Mouse (Mus musculus): ENCODE measurements around the gene Pkd2l1. TPM values are rescaled to one million over a fixed set of nuclear protein-coding genes. Genes with fewer than 3 reads are reported as not detected.

Pkd2l1 gene
- not detected in 2 replicates for polyA plus RNA-seq (2015; fragmentation: Nextera tagmentation; extraction: Ambion mirVana)

DNA sequence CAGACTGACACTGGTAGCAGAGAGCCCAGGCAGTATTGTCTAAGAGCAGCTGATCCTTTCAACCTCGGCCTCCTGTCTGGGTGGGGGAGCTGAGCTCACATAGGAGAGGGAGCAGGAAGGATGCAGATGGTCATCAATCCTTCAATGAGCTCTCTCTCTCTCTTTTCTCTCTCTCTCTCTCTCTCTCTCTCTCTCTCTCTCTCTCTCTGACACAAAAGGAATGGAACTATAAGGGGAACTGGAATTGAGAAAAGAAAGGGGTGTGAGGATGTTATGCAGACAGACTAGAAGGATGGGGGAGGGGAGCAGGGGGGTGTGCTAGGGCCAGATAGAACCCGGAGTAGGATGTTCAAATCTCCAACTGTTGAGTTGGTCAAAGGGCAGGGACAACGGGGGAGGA, at the start of gene Pkd2l1:
Gene Pkd2l1, minus strand, starts transcription at position 101 of the 400 bp plus-strand sequence.
- 52% methylated on average over 3 of the region's 3 CpGs for WGBS
- no peaks in the 10 kb centered on the region for H3K36me3 ChIP-seq
- no peak within 1 kb of the TSS for H3K27ac ChIP-seq
- no peaks in the 10 kb centered on the region for H3K4me1 ChIP-seq
- no peak within 1 kb of the TSS for H3K9ac ChIP-seq
- H3K4me3 ChIP-seq, result no peak within 1 kb of the TSS
- H3K27me3 ChIP-seq, result no peaks in the 10 kb centered on the region
- no peak for ATAC-seq (ENCODE audit: insufficient number of reproducible peaks, insufficient read depth, low FRiP score, low TSS enrichment, low read depth)
- H3K4me2 ChIP-seq, result no peak within 1 kb of the TSS
- H3K9me3 ChIP-seq, result no peaks in the 10 kb centered on the region

DNA sequence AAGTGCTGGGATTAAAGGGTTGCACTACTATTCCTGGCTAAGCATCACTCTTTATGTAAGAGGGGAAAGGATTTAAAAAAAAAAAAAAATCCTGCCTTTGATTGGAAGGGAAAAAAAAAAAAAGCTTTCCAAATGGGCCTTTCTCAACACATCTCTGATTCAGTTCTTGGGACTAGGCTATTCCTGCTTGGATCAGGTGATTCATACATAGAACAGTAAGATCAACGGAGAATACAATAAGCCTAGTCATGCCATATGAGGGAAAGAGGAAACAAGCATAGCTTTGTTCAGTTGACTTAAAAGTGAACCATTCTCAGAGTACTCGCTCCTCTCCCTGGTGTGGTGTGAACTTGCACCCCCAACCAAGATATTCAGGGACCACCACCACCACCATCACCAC, 46.7 kb upstream of the Pkd2l1 start:
- 53% methylated on average over 2 of the region's 2 CpGs for WGBS
- H3K27ac ChIP-seq, result no peak overlapping the region
- H3K27me3 ChIP-seq, result no peaks in the 10 kb centered on the region
- H3K4me2 ChIP-seq, result no peak overlapping the region
- no peak overlapping the region for H3K4me3 ChIP-seq
- no peak overlapping the region for H3K9ac ChIP-seq
- no peaks in the 10 kb centered on the region for H3K9me3 ChIP-seq
- no peaks in the 10 kb centered on the region for H3K36me3 ChIP-seq
- H3K4me1 ChIP-seq, result 0 out of 2 replicates have a peak, but pooled peaks cover 3% of the 10 kb centered on the region
- ATAC-seq (ENCODE audit: insufficient number of reproducible peaks, insufficient read depth, low FRiP score, low TSS enrichment, low read depth), result no peak

DNA sequence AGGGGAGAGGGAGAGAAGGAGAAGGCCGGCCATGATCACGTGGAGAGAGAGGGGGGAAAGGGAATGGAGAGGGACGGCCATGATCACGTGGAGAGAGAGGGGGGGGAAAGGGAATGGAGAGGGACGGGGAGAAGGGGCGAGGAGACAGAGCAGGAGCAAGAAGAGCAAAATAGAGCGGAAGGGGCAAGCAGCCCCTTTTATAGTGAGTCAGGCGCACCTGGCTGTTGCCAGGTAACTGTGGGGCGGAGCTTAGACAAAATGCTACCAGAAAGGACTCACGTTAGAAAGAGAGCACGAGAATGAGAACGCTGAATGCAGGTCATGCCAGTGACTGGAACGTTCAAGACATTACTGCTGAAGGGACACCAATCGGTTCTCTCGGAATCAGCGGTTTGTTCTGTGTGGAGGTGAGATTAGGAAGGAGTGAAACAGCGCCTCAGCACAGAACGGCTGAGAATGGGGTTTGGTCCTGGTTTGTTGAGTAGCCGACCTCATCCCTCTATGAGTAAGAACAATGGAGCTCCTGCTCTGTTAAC, 45.3 kb upstream of the Pkd2l1 start:
- Histone ChIP-seq H3K9me3 (no peaks in the 10 kb centered on the region), H3K9ac (0 out of 2 replicates have a peak overlapping the region, but pooled peaks have one; percentile 51), H3K36me3 (no peaks in the 10 kb centered on the region), H3K27ac (no peak overlapping the region), H3K4me2 (peak overlapping the region; percentile 54), H3K27me3 (no peaks in the 10 kb centered on the region), H3K4me3 (peak overlapping the region; percentile 20), H3K4me1 (0 out of 2 replicates have a peak, but pooled peaks cover 3% of the 10 kb centered on the region)
- ATAC-seq (ENCODE audit: insufficient number of reproducible peaks, insufficient read depth, low FRiP score, low TSS enrichment, low read depth), result no peak
- 20% methylated on average over 19 of the region's 19 CpGs for WGBS

DNA sequence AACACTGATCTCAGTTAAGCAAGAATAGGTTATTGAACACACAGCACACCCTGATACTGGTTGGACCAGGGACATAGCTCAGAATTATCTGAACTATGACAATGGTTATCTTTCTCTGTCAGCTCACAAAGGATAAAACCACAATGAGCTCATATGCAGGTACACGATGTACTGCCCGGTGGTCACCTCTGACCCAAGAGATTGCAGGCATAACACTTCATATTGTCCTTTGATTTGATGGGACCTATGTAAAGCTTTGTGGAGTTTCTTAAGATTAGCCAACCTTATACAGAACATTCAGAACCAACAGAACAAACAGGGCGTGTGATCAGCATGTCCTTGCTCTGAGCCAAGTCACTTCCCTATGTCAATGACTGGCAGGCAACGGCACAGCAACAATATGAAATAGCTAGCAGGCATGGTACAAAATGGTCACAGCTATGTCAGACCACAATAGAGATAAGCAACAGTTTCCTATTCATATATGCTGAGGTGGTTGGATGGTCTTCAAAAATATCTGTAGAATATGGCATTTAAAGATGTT, 39.4 kb upstream of the Pkd2l1 start:
- Histone ChIP-seq H3K4me3 (no peak overlapping the region), H3K9me3 (no peaks in the 10 kb centered on the region), H3K36me3 (no peaks in the 10 kb centered on the region), H3K27me3 (no peaks in the 10 kb centered on the region), H3K4me1 (no peaks in the 10 kb centered on the region), H3K4me2 (no peak overlapping the region), H3K9ac (no peak overlapping the region), H3K27ac (no peak overlapping the region)
- ATAC-seq (ENCODE audit: insufficient number of reproducible peaks, insufficient read depth, low FRiP score, low TSS enrichment, low read depth), result no peak
- WGBS, result 91% methylated on average over 4 of the region's 4 CpGs

DNA sequence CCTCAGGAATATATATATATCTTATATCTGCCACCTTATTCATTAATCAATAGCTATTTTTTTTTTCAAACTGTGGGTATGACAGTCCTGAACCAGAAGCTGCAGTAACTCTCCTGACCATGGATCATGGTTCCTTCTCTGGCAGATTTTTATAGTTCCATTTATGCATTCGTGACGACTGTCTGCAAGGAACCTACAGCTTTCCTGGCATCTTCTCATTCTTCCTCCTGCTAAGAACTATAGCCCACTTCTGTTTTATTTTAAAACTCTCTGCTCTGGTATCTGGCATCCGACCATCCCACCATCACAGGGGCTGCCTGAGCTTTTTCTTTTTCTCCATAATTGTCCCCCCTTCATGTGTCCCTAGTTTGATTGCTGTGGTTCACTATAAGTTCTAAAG, 38.0 kb upstream of the Pkd2l1 start:
- H3K27me3 ChIP-seq, result no peaks in the 10 kb centered on the region
- no peak overlapping the region for H3K4me2 ChIP-seq
- 77% methylated on average over 3 of the region's 3 CpGs for WGBS
- no peak overlapping the region for H3K9ac ChIP-seq
- H3K27ac ChIP-seq, result no peak overlapping the region
- H3K4me3 ChIP-seq, result no peak overlapping the region
- H3K36me3 ChIP-seq, result no peaks in the 10 kb centered on the region
- ATAC-seq (ENCODE audit: insufficient number of reproducible peaks, insufficient read depth, low FRiP score, low TSS enrichment, low read depth), result no peak
- no peaks in the 10 kb centered on the region for H3K4me1 ChIP-seq
- H3K9me3 ChIP-seq, result no peaks in the 10 kb centered on the region

DNA sequence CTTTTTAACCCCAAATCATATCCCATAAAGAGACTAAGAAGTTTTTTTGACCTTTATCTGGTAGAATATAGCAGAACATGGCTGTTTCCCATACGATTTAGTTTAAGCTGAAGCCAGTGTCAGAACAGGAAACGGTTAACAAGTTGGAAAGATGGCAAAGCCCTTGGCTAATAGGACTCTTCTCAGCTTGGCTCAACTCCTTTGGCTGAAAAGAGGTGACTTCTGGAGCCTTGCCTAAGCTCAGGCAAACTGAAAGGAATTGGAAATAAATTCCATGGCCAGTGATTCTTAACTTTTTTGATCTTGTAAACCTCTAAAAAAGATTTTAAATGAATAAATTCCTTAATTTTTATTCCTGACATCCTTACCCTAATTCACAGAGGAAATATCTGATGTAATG, 37.5 kb upstream of the Pkd2l1 start:
- ATAC-seq (ENCODE audit: insufficient number of reproducible peaks, insufficient read depth, low FRiP score, low TSS enrichment, low read depth), result no peak
- Histone ChIP-seq H3K9ac (no peak overlapping the region), H3K27me3 (no peaks in the 10 kb centered on the region), H3K4me3 (no peak overlapping the region), H3K36me3 (no peaks in the 10 kb centered on the region), H3K27ac (no peak overlapping the region), H3K4me2 (no peak overlapping the region), H3K9me3 (no peaks in the 10 kb centered on the region), H3K4me1 (no peaks in the 10 kb centered on the region)
- 61% methylated on average over 2 of the region's 2 CpGs for WGBS

DNA sequence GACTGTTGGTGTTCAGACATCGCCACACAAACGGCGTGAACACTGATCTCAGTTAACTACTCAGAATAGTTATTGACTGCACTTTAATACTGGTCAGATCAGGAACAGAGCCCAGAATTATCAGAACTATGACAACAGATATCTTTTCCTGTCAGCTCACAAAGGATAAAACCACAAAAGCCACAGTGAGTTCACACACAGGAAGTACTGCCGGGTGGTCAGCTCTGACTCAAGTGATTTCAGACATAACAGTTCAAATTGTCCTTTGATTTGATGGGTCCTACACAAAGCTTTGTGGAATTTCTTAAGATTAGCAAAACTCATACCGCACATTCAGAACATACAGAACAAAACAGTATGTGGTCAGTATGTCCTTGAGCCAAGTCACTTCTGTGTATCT, 33.5 kb upstream of the Pkd2l1 start:
- H3K4me3 ChIP-seq, result no peak overlapping the region
- no peak overlapping the region for H3K27ac ChIP-seq
- 87% methylated on average over 5 of the region's 5 CpGs for WGBS
- no peaks in the 10 kb centered on the region for H3K9me3 ChIP-seq
- no peak overlapping the region for H3K9ac ChIP-seq
- no peak overlapping the region for H3K4me2 ChIP-seq
- H3K4me1 ChIP-seq, result no peaks in the 10 kb centered on the region
- H3K36me3 ChIP-seq, result no peaks in the 10 kb centered on the region
- H3K27me3 ChIP-seq, result no peaks in the 10 kb centered on the region
- no peak for ATAC-seq (ENCODE audit: insufficient number of reproducible peaks, insufficient read depth, low FRiP score, low TSS enrichment, low read depth)

DNA sequence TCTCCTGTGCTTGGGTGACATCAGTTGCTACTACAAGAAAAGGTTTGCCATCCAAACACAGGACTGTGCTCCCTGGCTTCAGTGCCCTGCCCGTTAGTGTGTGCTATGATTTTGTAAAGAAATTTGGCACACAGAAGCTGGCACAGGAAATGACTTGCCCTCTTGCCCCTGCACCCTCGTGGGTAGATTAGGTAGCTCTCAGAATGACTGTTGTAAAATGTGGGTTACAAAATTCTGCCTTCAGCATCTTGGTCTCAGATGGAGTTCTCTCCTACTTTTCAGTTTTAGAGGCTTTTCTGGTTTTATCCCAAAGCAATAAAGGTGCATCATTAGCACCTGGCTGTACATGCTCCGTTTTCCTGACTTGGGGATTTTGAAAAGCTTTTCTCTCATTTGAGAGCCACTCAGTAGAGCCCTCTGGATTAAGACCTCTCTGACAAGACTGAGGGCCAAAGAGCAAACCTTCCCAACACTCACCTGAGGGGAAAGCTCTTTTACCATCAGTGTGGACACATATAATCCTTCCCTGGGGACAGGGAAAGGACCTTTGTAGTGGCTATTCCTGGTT, 25.8 kb upstream of the Pkd2l1 start:
- Histone ChIP-seq H3K9me3 (no peaks in the 10 kb centered on the region), H3K27ac (no peak overlapping the region), H3K9ac (no peak overlapping the region), H3K4me3 (no peak overlapping the region), H3K4me2 (no peak overlapping the region), H3K27me3 (no peaks in the 10 kb centered on the region), H3K4me1 (no peaks in the 10 kb centered on the region), H3K36me3 (no peaks in the 10 kb centered on the region)
- 68% methylated on average over 3 of the region's 3 CpGs for WGBS
- ATAC-seq (ENCODE audit: insufficient number of reproducible peaks, insufficient read depth, low FRiP score, low TSS enrichment, low read depth), result no peak

DNA sequence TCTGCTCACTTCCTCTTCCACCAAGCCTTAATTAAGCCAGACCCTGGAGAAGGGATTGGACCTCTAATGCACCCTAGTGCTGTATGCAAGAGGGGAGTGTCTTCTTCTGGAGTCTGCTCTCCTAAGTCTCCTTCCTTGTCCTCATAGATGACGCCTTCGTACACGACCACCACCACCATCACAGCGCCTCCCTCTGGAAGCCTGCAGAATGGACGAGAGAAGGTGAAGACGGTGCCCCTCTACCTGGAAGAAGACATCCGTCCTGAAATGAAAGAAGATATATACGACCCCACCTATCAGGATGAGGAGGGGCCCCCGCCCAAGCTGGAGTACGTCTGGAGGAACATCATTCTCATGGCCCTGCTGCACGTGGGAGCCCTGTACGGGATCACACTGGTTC, 23.0 kb upstream of the Pkd2l1 start:
- no peak for ATAC-seq (ENCODE audit: insufficient number of reproducible peaks, insufficient read depth, low FRiP score, low TSS enrichment, low read depth)
- H3K9ac ChIP-seq, result no peak overlapping the region
- H3K27me3 ChIP-seq, result no peaks in the 10 kb centered on the region
- H3K4me1 ChIP-seq, result no peaks in the 10 kb centered on the region
- no peaks in the 10 kb centered on the region for H3K36me3 ChIP-seq
- 72% methylated on average over 12 of the region's 12 CpGs for WGBS
- no peaks in the 10 kb centered on the region for H3K9me3 ChIP-seq
- H3K27ac ChIP-seq, result no peak overlapping the region
- no peak overlapping the region for H3K4me2 ChIP-seq
- no peak overlapping the region for H3K4me3 ChIP-seq

DNA sequence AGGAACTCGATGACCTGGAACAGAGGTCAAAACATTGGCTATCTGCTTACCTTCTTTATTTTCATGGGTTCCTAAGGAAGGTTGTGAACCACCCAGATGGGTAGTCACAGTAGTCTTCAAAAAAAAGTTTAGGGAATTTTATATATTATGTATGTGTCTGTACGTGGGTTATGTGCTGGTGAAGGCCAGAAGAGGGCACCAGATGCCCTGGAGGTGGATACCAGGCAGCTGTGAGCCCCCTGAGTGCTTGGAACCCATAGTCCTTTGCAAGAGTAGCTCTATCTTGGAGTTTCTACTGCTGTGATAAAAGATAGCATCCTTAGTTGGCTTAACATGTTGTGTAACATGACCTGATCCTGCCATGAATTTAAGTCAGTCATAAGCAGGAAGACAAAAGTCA, 14.8 kb upstream of the Pkd2l1 start:
- Histone ChIP-seq H3K36me3 (no peaks in the 10 kb centered on the region), H3K9ac (no peak overlapping the region), H3K27me3 (no peaks in the 10 kb centered on the region), H3K4me2 (no peak overlapping the region), H3K9me3 (no peaks in the 10 kb centered on the region), H3K4me3 (no peak overlapping the region), H3K4me1 (no peaks in the 10 kb centered on the region), H3K27ac (no peak overlapping the region)
- WGBS, result 65% methylated on average over 2 of the region's 2 CpGs
- ATAC-seq (ENCODE audit: insufficient number of reproducible peaks, insufficient read depth, low FRiP score, low TSS enrichment, low read depth), result no peak

DNA sequence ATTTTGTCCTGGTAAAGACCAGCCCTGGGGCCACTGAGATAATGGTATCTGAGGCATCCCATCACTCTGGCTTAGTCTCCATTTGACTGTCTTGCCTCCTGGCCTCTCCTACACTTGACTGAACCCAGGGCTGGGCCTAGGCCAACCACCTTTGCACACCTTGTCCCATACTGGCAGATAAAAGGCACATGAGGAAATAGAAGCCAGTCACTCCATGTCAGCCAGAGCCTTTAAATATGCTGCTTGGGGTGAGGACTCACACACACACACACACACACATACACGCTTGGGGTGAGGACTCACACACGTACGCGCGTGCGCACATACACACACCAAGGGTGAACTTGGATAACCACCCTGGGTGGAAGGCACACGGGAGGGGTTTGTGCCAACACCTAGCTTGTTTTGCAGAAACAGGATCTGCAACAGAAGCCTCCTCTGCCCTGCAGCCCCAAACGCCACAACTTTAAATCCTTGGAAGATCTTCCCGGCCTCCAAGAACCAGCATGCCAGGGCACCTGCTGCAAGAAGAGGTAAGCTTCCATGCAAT, 10.8 kb upstream of the Pkd2l1 start, which contains the start of gene Scd3:
Gene Scd3, plus strand, starts transcription at position 255 of the 550 bp plus-strand sequence.
- Histone ChIP-seq H3K9ac (no peak within 1 kb of the TSS), H3K4me3 (no peak within 1 kb of the TSS), H3K36me3 (no peaks in the 10 kb centered on the region), H3K9me3 (no peaks in the 10 kb centered on the region), H3K4me2 (no peak within 1 kb of the TSS), H3K27me3 (no peaks in the 10 kb centered on the region), H3K27ac (no peak within 1 kb of the TSS), H3K4me1 (no peaks in the 10 kb centered on the region)
- WGBS, result 90% methylated on average over 9 of the region's 9 CpGs
- no peak for ATAC-seq (ENCODE audit: insufficient number of reproducible peaks, insufficient read depth, low FRiP score, low TSS enrichment, low read depth)

DNA sequence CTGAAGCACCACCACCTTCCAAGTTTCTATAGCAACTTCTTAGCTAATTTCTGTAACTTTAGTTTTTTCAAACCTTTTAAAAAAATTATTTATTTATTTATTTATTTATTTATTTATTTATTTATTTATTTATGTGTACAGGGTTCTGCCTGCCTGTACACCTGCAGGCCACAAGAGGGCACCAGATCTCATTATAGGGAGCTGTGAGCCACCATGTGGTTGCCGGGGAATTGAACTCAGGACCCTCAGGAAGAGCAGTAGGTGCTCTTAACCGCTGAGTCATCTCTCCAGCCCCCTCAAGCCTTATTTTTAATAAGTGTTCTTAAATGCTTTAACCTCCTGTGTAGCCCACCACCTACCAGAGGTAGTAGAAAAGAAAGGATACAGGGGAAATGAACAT, 6.7 kb upstream of the Pkd2l1 start:
- Histone ChIP-seq H3K9me3 (no peaks in the 10 kb centered on the region), H3K4me2 (no peak overlapping the region), H3K4me1 (no peaks in the 10 kb centered on the region), H3K27ac (no peak overlapping the region), H3K9ac (no peak overlapping the region), H3K4me3 (no peak overlapping the region), H3K27me3 (no peaks in the 10 kb centered on the region), H3K36me3 (no peaks in the 10 kb centered on the region)
- 78% methylated on average over 2 of the region's 2 CpGs for WGBS
- ATAC-seq (ENCODE audit: insufficient number of reproducible peaks, insufficient read depth, low FRiP score, low TSS enrichment, low read depth), result no peak

Measured in embryonic facial prominence, embryonic 13.5 days (tissue).